Mouse (Mus musculus) liver, adult 2 months (tissue): ENCODE data around the gene Mast3. TPM values are rescaled to one million over a fixed set of nuclear protein-coding genes. Genes with fewer than 3 reads are reported as not detected.

ENCODE experiments used
- DNase-seq: peaks from one replicate; pipeline ENCODE4 v3.0.0-alpha.2; 2011; ENCODE audit warnings: low read depth, low spot score; ENCODE audit errors: extremely low read depth
- H3K27ac ChIP-seq: fragments of 200-500 bp; replicated peaks from 2 replicates; pipeline ENCODE4 v1.5.1; 2012; ENCODE audit warnings: low read depth, mild to moderate bottlenecking, control low read depth, inconsistent platforms, low read length; ENCODE audit not compliant: insufficient read depth
- H3K27me3 ChIP-seq: fragments of 200-500 bp; 2 replicates; pipeline ENCODE4 v1.6.1; 2012; ENCODE audit warnings: mild to moderate bottlenecking, moderate library complexity, low read length, inconsistent platforms; ENCODE audit not compliant: control insufficient read depth, insufficient read depth
- H3K36me3 ChIP-seq: fragments of 200-500 bp; 2 replicates; pipeline ENCODE4 v1.6.1; 2012; ENCODE audit warnings: low read length, inconsistent platforms; ENCODE audit not compliant: control insufficient read depth, insufficient read depth
- H3K4me1 ChIP-seq: fragments of 200-500 bp; 2 replicates; pipeline ENCODE4 v1.6.1; 2011; ENCODE audit warnings: low read length; ENCODE audit not compliant: control insufficient read depth, insufficient read depth
- H3K4me3 ChIP-seq: fragments of 200-500 bp; 2 replicates; pipeline ENCODE4 v1.5.1; 2011; ENCODE audit warnings: low read depth, mild to moderate bottlenecking, control low read depth, low read length, moderate library complexity; ENCODE audit not compliant: insufficient read depth
- H3K79me2 ChIP-seq: fragments of 200-500 bp; 2 replicates; pipeline ENCODE4 v1.6.1; 2012; ENCODE audit warnings: inconsistent platforms, mild to moderate bottlenecking, low read length, moderate library complexity; ENCODE audit not compliant: control insufficient read depth, insufficient read depth
- H3K9ac ChIP-seq: fragments of 200-500 bp; 2 replicates; pipeline ENCODE4 v1.6.1; 2012; ENCODE audit warnings: low read depth, mild to moderate bottlenecking, control low read depth, inconsistent platforms, low read length
- CTCF ChIP-seq: fragments of 200-500 bp; IDR thresholded peaks from 2 replicates; pipeline ENCODE4 v1.5.1; 2011; ENCODE audit warnings: low read depth, low read length, control low read depth
- POLR2A ChIP-seq: fragments of 200-500 bp; IDR thresholded peaks from 2 replicates; pipeline ENCODE4 v1.6.1; 2011; ENCODE audit warnings: low read length, control low read depth; ENCODE audit not compliant: insufficient read depth; ENCODE audit errors: extremely low read depth
- WGBS: fragments of 180-500 bp; shearing (Covaris S2); methylation state at CpG from one replicate; pipeline ENCODE4 v1.1.7; 2018; 5-methylcytosine and 5-hydroxymethylcytosine counted together
- polyA plus RNA-seq: library from polyadenylated mRNA; depleted of rRNA; stranded (reverse); fragments of >200 nt; gene quantifications from 2 replicates; pipeline ENCODE4 v1.2.3, GENCODE M21; 2012
- total RNA-seq: library from RNA; depleted of rRNA; stranded (reverse); fragments of >200 nt; gene quantifications from 2 replicates; pipeline ENCODE4 v1.2.3, GENCODE M21; 2014

Gene Mast3
- total and polyA plus RNA-seq, 2 experiments: 16.7 to 29.0 TPM

GRCm38 (mm10) chr8:70775227-70775626 is 29.6 kb downstream of the Mast3 start:
- H3K27ac ChIP-seq: no peak overlapping the region
- peaks cover 1% of the 10 kb centered on the region; the same call in 1 of the 2 replicates for H3K36me3 ChIP-seq
- no peak for TF ChIP-seq POLR2A
- TF ChIP-seq CTCF: no peak
- no peaks in the 10 kb centered on the region for H3K27me3 ChIP-seq
- WGBS: 91% methylated on average over 5 of the region's 5 CpGs
- peaks cover 16% of the 10 kb centered on the region for H3K4me1 ChIP-seq
- H3K4me3 ChIP-seq: no peak overlapping the region
- no peak for DNase-seq
- no peak overlapping the region for H3K9ac ChIP-seq
- H3K79me2 ChIP-seq: peaks cover 5% of the 10 kb centered on the region; the same call in 1 of the 2 replicates

GRCm38 (mm10) chr8:70774740-70775139 is 30.1 kb downstream of the Mast3 start:
- no peak for DNase-seq
- peaks cover 1% of the 10 kb centered on the region; the same call in 1 of the 2 replicates for H3K36me3 ChIP-seq
- H3K4me3 ChIP-seq: no peak overlapping the region
- H3K27ac ChIP-seq: no peak overlapping the region
- TF ChIP-seq POLR2A (no peak), CTCF (no peak)
- 98% methylated on average over 18 of the region's 18 CpGs for WGBS
- peaks cover 5% of the 10 kb centered on the region; the same call in 1 of the 2 replicates for H3K79me2 ChIP-seq
- H3K27me3 ChIP-seq: no peaks in the 10 kb centered on the region
- no peak overlapping the region for H3K9ac ChIP-seq
- H3K4me1 ChIP-seq: peaks cover 16% of the 10 kb centered on the region

- peaks cover 16% of the 10 kb centered on the region for H3K4me1 ChIP-seq
- H3K27me3 ChIP-seq: no peaks in the 10 kb centered on the region
- H3K4me3 ChIP-seq: no peak overlapping the region
- no peak overlapping the region for H3K9ac ChIP-seq
- DNase-seq: no peak
- TF ChIP-seq POLR2A (no peak), CTCF (no peak)
- no peak overlapping the region for H3K27ac ChIP-seq
- WGBS: 34% methylated on average over 9 of the region's 9 CpGs
- no peaks in the 10 kb centered on the region for H3K36me3 ChIP-seq
- peaks cover 5% of the 10 kb centered on the region; the same call in 1 of the 2 replicates for H3K79me2 ChIP-seq
Measured at GRCm38 (mm10) chr8:70773833-70774232, 31.0 kb downstream of the Mast3 start.

- Histone ChIP-seq H3K9ac (no peak overlapping the region), H3K36me3 (no peaks in the 10 kb centered on the region)
Measured at GRCm38 (mm10) chr8:70773410-70773809, 31.4 kb downstream of the Mast3 start.

GRCm38 (mm10) chr8:70772890-70773289 is 32.0 kb downstream of the Mast3 start:
- no peaks in the 10 kb centered on the region for H3K27me3 ChIP-seq
- no peak overlapping the region for H3K4me3 ChIP-seq
- H3K36me3 ChIP-seq: no peaks in the 10 kb centered on the region
- no peak overlapping the region for H3K9ac ChIP-seq
- TF ChIP-seq CTCF (no peak), POLR2A (no peak)
- DNase-seq: no peak
- H3K27ac ChIP-seq: no peak overlapping the region
- WGBS: 96% methylated on average over 9 of the region's 9 CpGs
- peaks cover 5% of the 10 kb centered on the region; the same call in 1 of the 2 replicates for H3K79me2 ChIP-seq
- H3K4me1 ChIP-seq: peaks cover 8% of the 10 kb centered on the region

More at GRCm38 (mm10) chr8:70773410-70773809, 31.4 kb downstream of the Mast3 start:
- Histone ChIP-seq H3K27ac (no peak overlapping the region), H3K27me3 (no peaks in the 10 kb centered on the region), H3K4me3 (no peak overlapping the region), H3K79me2 (peaks cover 5% of the 10 kb centered on the region; the same call in 1 of the 2 replicates), H3K4me1 (peaks cover 13% of the 10 kb centered on the region)
- TF ChIP-seq POLR2A: no peak
- TF ChIP-seq CTCF: no peak
- WGBS: 91% methylated on average over 5 of the region's 5 CpGs
- no peak for DNase-seq

- Histone ChIP-seq H3K4me1 (peaks cover 9% of the 10 kb centered on the region), H3K27ac (no peak overlapping the region), H3K27me3 (no peaks in the 10 kb centered on the region), H3K9ac (no peak overlapping the region), H3K4me3 (no peak overlapping the region), H3K36me3 (no peaks in the 10 kb centered on the region), H3K79me2 (peaks cover 5% of the 10 kb centered on the region; the same call in 1 of the 2 replicates)
- TF ChIP-seq CTCF (no peak), POLR2A (no peak)
- DNase-seq: no peak
- 95% methylated on average over 13 of the region's 13 CpGs for WGBS
Measured at GRCm38 (mm10) chr8:70772075-70772474, 32.8 kb downstream of the Mast3 start.
